Mouse (Mus musculus) ES-Bruce4 (cell line): ENCODE data around the gene Smtnl1. TPM values are rescaled to one million over a fixed set of nuclear protein-coding genes. Genes with fewer than 3 reads are reported as not detected.
A peak's percentile ranks its signal among the peaks of the same experiment; 100 is the strongest.

Source experiments
- H3K27ac ChIP-seq: 2 replicates; pipeline ENCODE4 v1.5.1; 2012; ENCODE audit warnings: low read length, inconsistent platforms; ENCODE audit not compliant: insufficient read depth
- H3K27me3 ChIP-seq: 2 replicates; pipeline ENCODE4 v1.6.1; 2012; ENCODE audit warnings: mild to moderate bottlenecking, low read length, inconsistent platforms; ENCODE audit not compliant: control insufficient read depth, poor library complexity, insufficient read depth, severe bottlenecking
- H3K36me3 ChIP-seq: 2 replicates; pipeline ENCODE4 v1.6.1; 2012; ENCODE audit warnings: inconsistent platforms, mild to moderate bottlenecking, low read length, moderate library complexity; ENCODE audit not compliant: control insufficient read depth, poor library complexity, insufficient read depth, severe bottlenecking
- H3K4me1 ChIP-seq: one replicate; pipeline ENCODE4 v1.8.1; 2011; ENCODE audit warnings: low read length; ENCODE audit not compliant: control insufficient read depth, insufficient read depth
- H3K4me3 ChIP-seq: 2 replicates; pipeline ENCODE4 v1.5.1; 2011; ENCODE audit warnings: low read depth, mild to moderate bottlenecking, low read length
- H3K9ac ChIP-seq: 2 replicates; pipeline ENCODE4 v1.6.1; 2012; ENCODE audit warnings: low read depth, mild to moderate bottlenecking, inconsistent platforms; ENCODE audit not compliant: poor library complexity, severe bottlenecking
- H3K9me3 ChIP-seq: replicated peaks from 2 replicates; pipeline ENCODE4 v1.6.1; 2012; ENCODE audit warnings: mild to moderate bottlenecking, low read length, inconsistent platforms; ENCODE audit not compliant: control insufficient read depth, poor library complexity, insufficient read depth, severe bottlenecking
- CTCF ChIP-seq: IDR thresholded peaks from one replicate; pipeline ENCODE4 v1.8.1; 2011; ENCODE audit warnings: low read depth, low read length
- EP300 ChIP-seq: IDR thresholded peaks from 2 replicates; pipeline ENCODE4 v1.6.1; 2011; ENCODE audit warnings: low read depth, low read length; ENCODE audit not compliant: insufficient read depth
- POLR2A ChIP-seq: IDR thresholded peaks from one replicate; pipeline ENCODE4 v1.8.1; 2011; ENCODE audit warnings: low read length; ENCODE audit not compliant: insufficient read depth
- polyA plus RNA-seq: library from polyadenylated mRNA; stranded (reverse); fragments of >200 nt; gene quantifications from 2 replicates; pipeline ENCODE4 v1.2.4, GENCODE M21; 2011; ENCODE audit warnings: low read depth; ENCODE audit not compliant: missing spikeins, insufficient read depth, insufficient read length

The Smtnl1 gene
- polyA plus RNA-seq, 1 experiment, result 2.6 TPM

DNA sequence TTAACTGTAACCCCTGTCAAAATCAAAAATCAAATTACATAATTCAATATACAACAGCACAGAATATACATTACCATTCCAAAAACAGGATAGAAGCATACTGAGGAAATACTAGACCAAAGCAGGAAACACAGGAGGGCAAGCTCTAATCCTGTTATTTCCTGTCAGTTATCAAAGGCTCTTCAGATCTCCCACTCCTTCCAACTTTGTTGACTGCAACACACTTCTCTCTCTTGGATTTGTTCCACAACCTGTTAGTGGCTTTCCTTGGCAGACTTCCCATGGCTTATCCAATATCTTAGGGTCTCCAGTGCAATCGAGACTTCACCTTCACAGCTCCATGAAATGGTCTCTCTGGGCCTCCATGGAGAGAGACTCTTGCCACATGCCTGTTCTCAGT is 22.8 kb upstream of the Smtnl1 start:
- Histone ChIP-seq H3K4me1 (no peaks in the 10 kb centered on the region), H3K4me3 (no peak overlapping the region), H3K9ac (no peak overlapping the region), H3K9me3 (no peaks in the 10 kb centered on the region), H3K36me3 (peaks cover 7% of the 10 kb centered on the region; the same call in 1 of the 2 replicates), H3K27me3 (no peaks in the 10 kb centered on the region), H3K27ac (no peak overlapping the region)
- TF ChIP-seq CTCF (no peak), POLR2A (no peak), EP300 (no peak)

DNA sequence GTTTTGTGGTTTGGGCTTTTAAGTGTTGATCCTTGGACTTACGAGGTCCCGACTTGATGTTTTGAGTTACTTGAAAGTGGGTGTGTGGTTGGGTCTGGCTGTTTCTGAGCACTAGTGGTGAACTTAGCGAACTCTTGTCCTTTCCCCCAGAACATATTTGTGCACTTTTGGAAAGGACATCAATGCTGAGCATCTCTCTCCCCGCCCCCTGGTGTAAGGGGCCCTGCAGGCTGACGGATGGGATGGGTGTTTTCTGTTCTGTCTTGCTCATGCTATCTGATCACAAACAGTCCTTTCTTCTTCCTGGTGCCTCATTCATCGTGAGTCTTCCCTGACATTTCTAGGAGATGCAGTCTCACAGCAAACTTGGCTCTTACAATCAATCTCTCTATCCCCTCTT is 21.2 kb upstream of the Smtnl1 start:
- no peak for TF ChIP-seq EP300
- TF ChIP-seq POLR2A, result no peak
- no peak for TF ChIP-seq CTCF
- Histone ChIP-seq H3K27me3 (no peaks in the 10 kb centered on the region), H3K36me3 (no peaks in the 10 kb centered on the region; the same call in 1 of the 2 replicates)

DNA sequence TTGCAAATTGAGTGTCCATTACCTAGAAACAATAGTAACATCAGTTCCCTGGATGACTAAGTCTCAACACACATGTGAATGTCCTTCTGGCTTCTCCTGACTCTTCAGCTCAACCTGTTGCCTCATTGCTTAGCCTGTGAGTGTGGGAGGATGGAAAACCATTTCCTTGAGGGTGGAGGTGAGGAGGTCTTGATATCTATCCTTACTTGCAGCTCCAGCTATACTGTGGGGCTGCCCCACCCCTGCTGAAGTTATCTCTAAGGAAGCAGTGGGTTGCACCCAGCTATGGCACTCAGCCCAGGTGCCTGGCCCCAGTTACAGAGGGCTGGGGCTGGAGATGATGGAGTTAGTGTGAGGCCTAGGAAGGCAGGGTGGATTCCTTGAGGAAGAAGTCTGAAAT is 19.5 kb upstream of the Smtnl1 start:
- Histone ChIP-seq H3K9me3 (no peaks in the 10 kb centered on the region), H3K4me1 (peaks cover 8% of the 10 kb centered on the region), H3K27ac (no peak overlapping the region), H3K4me3 (no peak overlapping the region), H3K27me3 (no peaks in the 10 kb centered on the region), H3K9ac (no peak overlapping the region), H3K36me3 (no peaks in the 10 kb centered on the region; the same call in 1 of the 2 replicates)
- TF ChIP-seq EP300, result no peak
- TF ChIP-seq POLR2A, result no peak
- no peak for TF ChIP-seq CTCF

More for the DNA sequence above, 21.2 kb upstream of the Smtnl1 start:
- Histone ChIP-seq H3K9ac (no peak overlapping the region), H3K9me3 (no peaks in the 10 kb centered on the region), H3K4me1 (no peaks in the 10 kb centered on the region), H3K4me3 (no peak overlapping the region), H3K27ac (no peak overlapping the region)

DNA sequence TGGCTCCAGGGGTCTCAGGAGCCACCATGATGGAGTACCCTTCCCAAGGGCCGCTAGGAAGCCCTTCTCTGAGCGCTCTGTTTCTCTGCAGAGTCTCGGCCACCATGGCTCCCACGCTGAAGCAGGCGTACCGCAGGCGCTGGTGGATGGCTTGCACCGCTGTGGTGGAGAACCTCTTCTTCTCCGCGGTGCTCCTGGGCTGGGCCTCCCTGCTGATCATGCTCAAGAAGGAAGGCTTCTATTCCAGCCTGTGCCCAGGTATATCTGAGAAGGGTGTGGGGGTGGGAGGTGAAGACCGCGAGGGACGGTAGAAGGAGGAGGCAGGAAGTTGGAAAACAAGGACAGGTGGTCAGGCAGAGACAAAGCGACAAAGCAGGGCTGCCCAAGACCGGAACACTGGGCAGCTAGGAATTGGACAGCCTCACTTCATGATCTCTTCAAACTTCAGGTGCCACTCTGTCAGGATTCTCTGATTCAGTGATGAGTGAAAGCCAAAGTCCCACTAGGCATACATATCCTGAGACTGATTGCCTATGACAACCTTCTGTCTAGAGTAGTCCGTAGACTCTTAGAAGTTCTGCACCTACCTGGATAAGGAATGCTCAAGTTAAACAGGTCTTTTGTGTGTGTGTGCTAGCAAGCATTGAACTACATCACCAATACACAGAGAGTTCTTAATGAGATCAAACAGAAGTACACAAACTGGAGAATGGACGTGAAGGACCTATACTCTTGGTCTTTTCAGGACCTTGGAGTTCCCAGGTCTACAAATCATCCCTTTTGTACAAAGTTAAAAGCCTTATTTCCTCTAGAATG is 18.5 kb upstream of the Smtnl1 start:
- no peak overlapping the region for H3K27ac ChIP-seq
- TF ChIP-seq CTCF (no peak), POLR2A (no peak), EP300 (0 out of 2 replicates have a peak, but pooled peaks have one; percentile 16)

DNA sequence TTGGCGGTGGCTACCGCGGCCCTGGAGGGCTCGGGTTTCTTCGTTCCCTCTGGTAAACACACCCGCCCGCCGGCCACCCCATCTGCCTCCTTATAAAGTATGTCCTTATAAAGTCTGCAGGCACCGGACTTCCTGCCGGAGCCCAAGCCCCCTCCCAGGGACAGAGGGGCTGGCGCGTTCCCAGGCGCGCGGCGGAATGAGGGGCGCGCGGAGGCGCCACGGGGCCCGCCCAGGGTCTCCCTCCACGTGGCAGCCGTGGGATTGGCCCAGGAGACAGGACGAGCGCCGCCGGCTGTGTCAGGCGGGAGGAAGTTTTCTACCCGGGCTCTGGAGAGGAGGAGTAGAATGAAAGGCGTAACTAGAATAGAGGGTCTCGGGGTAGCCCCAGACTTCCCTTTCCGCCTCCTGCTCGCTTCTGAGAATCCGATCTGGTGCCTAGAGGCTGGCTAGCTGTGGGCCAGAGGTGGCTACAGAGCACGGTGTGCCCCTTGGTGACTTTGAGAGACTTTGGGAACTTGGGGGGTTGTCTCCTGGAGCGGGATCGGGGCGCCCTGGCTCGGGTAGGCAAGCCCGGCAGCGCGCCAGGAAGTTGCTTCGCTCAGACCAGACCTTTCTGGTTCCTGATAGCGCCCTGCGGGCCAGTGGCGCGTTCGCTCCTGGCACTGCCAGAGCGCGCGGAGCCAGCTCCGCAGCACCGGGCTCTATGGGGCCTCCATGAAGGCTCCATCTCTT is 17.7 kb upstream of the Smtnl1 start:
- H3K9ac ChIP-seq, result peak overlapping the region; percentile 64
- peak overlapping the region; percentile 86 for H3K4me3 ChIP-seq
- no peaks in the 10 kb centered on the region for H3K9me3 ChIP-seq
- H3K4me1 ChIP-seq, result peaks cover 9% of the 10 kb centered on the region
- no peaks in the 10 kb centered on the region for H3K27me3 ChIP-seq
- H3K27ac ChIP-seq, result no peak overlapping the region
- H3K36me3 ChIP-seq, result no peaks in the 10 kb centered on the region; the same call in 1 of the 2 replicates
- no peak for TF ChIP-seq POLR2A
- TF ChIP-seq EP300, result no peak
- no peak for TF ChIP-seq CTCF

More for the DNA sequence above, 18.5 kb upstream of the Smtnl1 start:
- Histone ChIP-seq H3K4me1 (peaks cover 9% of the 10 kb centered on the region), H3K4me3 (peak overlapping the region; percentile 86), H3K27me3 (no peaks in the 10 kb centered on the region), H3K36me3 (no peaks in the 10 kb centered on the region; the same call in 1 of the 2 replicates), H3K9me3 (no peaks in the 10 kb centered on the region), H3K9ac (peak overlapping the region; percentile 64)
